Mouse (Mus musculus) left cerebral cortex, postnatal 36 days (tissue): Measurements from ENCODE around the gene Nploc4. TPM values are rescaled to one million over a fixed set of nuclear protein-coding genes. Genes with fewer than 3 reads are reported as not detected.

Source experiments
- DNase-seq, 2 experiments: peaks; one replicate each; pipeline ENCODE4 v3.0.0; 2021 to 2022; ENCODE audit warnings: low spot score in 2 of 2, mixed read lengths in 1 of 2
- intact Hi-C: fragments of 180-260 bp; cut with DNase I; formaldehyde crosslinking; loops from one replicate; pipeline ENCODE4 v1.15.1; 2025
- total RNA-seq, 2 experiments: library from RNA; stranded (reverse); gene quantifications; 2 replicates each; pipeline ENCODE4 v1.2.3; 2021

The Nploc4 gene
- total RNA-seq, 2 experiments from 2014 or later, result 65.3 to 77.0 TPM

DNA sequence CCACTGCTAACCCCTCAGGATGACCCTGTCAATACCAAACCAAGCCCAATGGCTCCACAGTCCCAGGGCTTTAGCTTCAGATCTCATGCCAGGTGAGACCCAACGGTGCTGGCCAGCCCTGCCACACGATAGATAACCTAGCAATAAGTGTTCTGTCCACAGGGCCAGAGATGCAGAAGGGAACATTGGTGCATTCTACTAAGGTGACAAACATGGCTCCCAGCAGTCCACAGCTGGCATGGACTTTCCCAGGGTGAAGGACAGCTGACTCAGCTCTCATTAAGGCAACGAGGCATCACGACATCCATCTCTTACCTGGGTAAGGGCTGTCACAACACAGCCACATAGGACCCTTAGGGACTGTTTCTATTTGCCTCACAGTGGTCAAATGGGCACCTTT is 56.4 kb downstream of the Nploc4 start:
- DNase-seq, result no peak
- intact Hi-C loops, result no loop called here

DNA sequence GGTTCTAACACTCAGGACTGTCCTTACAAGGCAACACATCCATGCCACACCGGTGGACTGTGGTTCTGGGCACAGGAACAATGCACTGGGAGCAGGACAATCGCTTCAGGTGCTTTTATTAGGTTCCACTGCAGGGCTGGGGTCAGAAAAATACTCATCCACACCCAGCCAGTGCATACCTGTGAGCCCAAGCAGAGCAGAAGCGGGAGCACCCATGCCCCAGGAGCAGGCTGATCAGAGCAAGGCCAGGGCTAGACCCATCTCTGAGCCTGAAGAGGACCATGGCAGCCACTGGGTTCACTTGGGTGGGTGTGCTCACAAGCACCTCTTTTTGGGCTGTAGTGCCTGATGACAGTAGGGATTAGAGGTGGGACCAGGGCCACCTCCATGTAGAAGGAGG is 57.2 kb downstream of the Nploc4 start:
- intact Hi-C loops, result no loop called here
- DNase-seq, result no peak

- intact Hi-C loops, result no loop called here
- peak; percentile 84 to 86 for DNase-seq
These were observed 58.6 kb downstream of the Nploc4 start, which contains the start of gene Faap100 for GRCm38 (mm10) chr11:120378611-120379540. Faap100 (minus strand) TSS chr11:120378764.

- intact Hi-C loops, result no loop called here
- peak in 1 of 2 experiments; percentile 36 for DNase-seq
These were observed 59.4 kb downstream of the Nploc4 start for GRCm38 (mm10) chr11:120378031-120378610.

DNA sequence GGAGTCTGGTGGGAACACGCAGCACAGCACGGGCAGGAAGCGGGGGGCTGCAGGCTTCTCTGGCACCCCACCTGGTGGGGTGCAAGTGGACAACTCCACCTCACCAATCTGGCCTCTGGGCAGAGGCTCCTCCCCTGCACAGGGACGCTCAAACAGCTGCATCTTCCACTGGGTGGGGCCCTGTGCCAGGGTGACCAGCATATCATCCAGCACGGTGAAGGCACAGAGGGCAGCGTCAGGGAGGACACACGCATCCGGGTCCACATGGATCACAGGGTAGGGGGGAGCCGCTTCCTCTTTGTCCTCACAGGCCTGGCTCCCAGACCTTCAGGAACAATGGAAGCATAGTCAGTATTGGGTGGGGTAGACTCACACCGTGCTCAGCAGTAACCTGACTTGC is 60.2 kb downstream of the Nploc4 start:
- intact Hi-C loops, result no loop called here

DNA sequence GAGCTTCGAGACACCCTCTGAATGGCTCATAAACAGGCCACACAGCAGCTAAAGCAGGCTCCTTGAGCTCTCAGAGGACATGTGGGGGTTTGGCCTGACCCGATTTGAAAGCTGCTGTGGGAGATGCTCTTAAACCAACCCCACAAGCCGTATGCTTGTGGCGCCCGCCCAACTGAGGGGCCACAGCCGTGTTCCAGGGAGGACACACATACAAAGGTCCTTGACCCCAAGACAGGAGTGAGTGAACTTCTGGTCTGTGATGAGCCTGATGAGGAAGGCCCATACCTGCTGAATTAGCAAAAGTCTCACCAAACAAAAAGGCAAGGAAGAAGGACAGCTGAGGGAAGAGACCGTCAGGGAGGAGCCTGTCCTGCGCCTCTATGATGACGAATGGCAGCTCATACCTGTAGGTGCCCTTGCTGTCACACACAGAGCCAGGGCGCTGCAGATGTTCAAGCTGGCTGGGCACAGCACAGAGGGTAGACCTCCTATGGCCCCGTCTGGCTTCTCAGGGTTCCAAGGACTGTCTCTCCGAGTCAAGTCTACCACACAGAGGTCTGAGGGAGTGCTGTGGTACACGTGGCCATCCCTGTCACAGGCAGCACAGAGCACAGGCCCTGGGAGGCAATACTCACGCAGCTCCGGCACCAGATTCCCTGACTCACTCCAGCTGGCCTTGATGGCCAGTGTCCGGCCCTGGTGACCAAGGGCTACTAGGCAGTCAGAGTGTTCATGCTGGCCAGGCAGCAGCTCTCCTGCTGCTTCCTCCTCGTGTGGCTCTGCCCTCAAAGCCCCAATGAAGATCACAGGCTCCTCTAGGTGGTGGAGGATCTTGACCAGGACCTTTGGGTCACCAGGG is 61.0 kb downstream of the Nploc4 start:
- intact Hi-C loops, result no loop called here
- no peak for DNase-seq

More for the DNA sequence above, 60.2 kb downstream of the Nploc4 start:
- no peak for DNase-seq

DNA sequence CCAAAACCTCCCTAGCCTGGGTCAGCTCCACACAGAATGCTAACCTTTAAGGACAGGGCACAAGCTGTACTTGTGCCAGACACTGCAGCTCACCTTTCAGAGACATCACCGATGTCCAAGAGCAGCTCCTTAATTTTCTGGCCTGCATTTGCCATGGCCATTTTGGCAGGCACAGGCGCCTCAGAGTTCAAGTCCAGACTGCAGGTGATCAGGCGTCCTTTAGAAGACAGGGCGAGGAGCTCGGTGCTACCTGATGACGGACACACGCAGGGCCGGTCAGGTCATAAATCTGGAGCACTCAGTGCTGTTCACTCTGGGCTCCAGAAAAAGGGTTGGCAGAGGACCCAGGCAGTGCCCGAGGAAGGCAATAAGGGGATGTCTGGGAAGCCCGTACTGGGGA is 62.2 kb downstream of the Nploc4 start:
- intact Hi-C loops, result no loop called here
- DNase-seq, result no peak

- intact Hi-C loops, result no loop called here
- DNase-seq, result no peak
These were observed 63.5 kb downstream of the Nploc4 start for GRCm38 (mm10) chr11:120373820-120374586.

- DNase-seq, result no peak
- intact Hi-C loops, result no loop called here
These were observed 64.5 kb downstream of the Nploc4 start for GRCm38 (mm10) chr11:120373025-120373424.

GRCm38 (mm10) chr11:120369656-120370055 is 67.9 kb downstream of the Nploc4 start:
- DNase-seq, result peak in 1 of 2 experiments; percentile 53
- intact Hi-C loops, result no loop called here

DNA sequence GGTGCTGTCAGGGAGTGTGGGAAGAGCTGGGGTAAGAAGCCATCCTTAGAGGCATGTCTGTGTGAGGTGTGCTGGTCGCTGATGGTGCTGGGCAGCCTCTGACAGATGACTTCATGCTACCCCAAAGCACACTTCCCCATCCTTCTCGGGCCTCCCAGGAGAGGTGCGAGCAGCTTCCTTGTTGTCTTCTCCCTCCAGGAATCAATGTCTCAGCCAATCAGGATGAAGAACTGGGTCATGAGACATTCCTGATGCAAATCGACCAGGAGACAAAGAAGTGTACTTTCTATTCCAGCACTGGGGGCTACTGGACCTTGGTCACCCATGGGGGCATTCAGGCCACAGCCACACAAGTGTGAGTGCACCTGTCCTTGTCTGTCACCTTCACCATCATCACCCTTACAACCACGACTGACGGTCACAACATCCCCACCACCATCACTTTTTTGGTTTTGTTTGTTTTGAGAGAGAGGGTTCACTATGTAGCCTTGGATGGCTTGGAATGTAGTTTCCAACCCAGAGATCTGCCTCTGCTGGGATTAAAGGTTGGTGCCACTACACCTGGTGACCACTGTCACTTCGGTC is 71.0 kb downstream of the Nploc4 start:
- intact Hi-C loops, result no loop called here
- no peak for DNase-seq

GRCm38 (mm10) chr11:120362891-120363290 is 74.6 kb downstream of the Nploc4 start:
- intact Hi-C loops, result no loop called here
- no peak for DNase-seq

DNA sequence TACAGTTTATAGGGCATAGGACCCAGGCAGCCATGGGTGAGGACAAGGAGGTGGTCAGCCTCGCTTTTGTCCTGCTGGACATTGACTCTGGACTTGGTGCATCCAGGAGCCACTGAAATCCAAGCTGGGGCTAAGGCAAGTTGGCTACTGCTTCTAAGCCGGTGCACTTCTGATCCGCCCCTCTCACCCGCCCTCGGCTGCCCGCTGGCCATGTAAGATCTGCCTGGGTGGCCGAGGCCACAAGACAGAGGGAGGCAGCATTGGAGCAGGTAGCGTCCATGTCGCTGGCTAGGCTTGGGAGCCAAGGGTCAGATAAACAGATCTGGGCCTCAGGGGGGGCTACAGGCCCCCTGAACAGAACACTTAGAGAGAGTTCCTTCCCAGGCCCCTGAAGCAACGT is 76.2 kb downstream of the Nploc4 start, which contains the start of gene Fscn2:
Fscn2 (plus strand) TSS at position 240 of the 400 bp plus-strand sequence.
- intact Hi-C loops, result no loop called here
- DNase-seq, result no peak

DNA sequence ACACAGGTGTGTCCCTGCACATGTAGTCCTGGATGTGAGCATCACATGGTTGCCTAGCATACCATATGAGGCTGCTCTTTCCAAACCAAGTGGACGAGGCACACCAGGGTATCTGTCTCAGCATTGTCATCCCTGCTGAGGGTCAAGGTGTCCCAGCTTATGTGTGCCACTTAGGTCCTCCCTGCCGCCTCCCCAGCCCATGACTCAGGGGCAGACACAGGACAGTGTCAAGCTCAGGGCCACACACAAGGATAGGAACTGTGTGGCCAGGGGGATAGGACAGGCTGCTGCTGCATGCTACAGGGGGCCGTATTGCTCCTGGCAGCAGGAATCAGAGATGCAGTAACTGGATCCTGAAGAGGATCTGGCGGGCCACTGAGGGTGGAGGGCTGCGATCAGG is 76.8 kb downstream of the Nploc4 start:
- no peak for DNase-seq
- intact Hi-C loops, result no loop called here

GRCm38 (mm10) chr11:120360062-120360461 is 77.4 kb downstream of the Nploc4 start:
- DNase-seq, result no peak
- intact Hi-C loops, result no loop called here

- no peak for DNase-seq
- intact Hi-C loops, result no loop called here
These were observed 78.1 kb downstream of the Nploc4 start for GRCm38 (mm10) chr11:120359391-120359790.

- DNase-seq, result peak; percentile 70 to 71
- intact Hi-C loops, result no loop called here
These were observed 79.6 kb downstream of the Nploc4 start for GRCm38 (mm10) chr11:120357791-120358401.

- DNase-seq, result no peak
- intact Hi-C loops, result no loop called here
These were observed 80.6 kb downstream of the Nploc4 start for GRCm38 (mm10) chr11:120356900-120357299.
